Mouse (Mus musculus) CD4-positive naive resting alpha-beta T cell, adult 76 days (primary cell): ENCODE data around the gene Plekhg4. TPM values are rescaled to one million over a fixed set of nuclear protein-coding genes. Genes with fewer than 3 reads are reported as not detected.

Experiments
- total RNA-seq: library from RNA; stranded (reverse); gene quantifications from one replicate; pipeline ENCODE4 v1.2.4, GENCODE M21; 2023

Gene Plekhg4
- total RNA-seq, result not detected

DNA sequence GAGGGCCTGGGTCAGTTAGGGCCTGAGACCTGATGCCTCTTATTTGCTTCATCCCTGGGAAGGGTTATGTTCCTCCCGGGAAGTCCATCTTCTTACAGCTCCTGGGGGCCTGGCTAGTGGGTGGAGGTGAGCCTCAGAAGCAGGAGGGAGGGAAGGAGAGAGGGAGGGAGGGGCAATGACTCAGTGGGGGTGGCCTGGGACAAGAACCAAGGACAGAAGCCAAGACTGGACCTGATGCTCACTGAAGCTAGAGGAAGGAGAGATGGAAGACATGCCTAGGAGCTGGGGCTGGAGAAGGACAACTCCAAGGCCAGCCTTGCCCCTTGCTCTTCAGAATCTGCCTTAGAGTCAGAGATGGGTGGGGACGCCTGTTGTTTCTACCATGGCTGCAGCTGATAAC, at the start of gene Plekhg4:
Gene Plekhg4, plus strand, starts transcription at position 243 of the 400 bp plus-strand sequence.

DNA sequence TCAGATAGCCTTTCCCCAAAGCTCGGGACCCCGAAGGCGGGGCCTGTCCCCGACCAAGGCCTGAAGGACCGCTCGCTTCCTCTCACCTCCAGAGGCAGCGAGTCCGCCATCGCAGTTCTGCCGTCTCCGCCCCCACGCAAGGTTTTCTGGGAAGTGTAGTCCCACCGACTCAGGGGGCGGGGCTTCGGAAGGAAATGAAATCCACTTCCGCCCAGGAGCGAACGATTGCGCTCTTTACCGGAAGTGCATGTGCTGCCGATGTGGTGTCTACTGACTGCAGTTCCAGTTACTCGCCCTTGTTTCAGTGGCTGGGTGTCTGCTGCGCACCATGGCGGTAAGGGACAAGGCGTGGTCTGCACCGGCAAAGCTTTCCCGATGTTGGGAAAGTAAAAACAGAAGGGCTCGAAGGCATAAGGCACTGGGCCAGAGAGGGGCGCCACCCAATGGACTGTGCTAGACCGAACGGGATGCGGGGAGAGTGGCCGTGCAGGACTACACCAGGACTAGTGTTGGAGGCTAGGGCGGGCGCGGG, 46.9 kb upstream of the Plekhg4 start, which contains the start of the genes Lrrc29 and Tmem208:
Gene Lrrc29, minus strand, starts transcription at position 138 of the 532 bp plus-strand sequence.
Gene Tmem208, plus strand, starts transcription at position 214 of the 532 bp plus-strand sequence.

DNA sequence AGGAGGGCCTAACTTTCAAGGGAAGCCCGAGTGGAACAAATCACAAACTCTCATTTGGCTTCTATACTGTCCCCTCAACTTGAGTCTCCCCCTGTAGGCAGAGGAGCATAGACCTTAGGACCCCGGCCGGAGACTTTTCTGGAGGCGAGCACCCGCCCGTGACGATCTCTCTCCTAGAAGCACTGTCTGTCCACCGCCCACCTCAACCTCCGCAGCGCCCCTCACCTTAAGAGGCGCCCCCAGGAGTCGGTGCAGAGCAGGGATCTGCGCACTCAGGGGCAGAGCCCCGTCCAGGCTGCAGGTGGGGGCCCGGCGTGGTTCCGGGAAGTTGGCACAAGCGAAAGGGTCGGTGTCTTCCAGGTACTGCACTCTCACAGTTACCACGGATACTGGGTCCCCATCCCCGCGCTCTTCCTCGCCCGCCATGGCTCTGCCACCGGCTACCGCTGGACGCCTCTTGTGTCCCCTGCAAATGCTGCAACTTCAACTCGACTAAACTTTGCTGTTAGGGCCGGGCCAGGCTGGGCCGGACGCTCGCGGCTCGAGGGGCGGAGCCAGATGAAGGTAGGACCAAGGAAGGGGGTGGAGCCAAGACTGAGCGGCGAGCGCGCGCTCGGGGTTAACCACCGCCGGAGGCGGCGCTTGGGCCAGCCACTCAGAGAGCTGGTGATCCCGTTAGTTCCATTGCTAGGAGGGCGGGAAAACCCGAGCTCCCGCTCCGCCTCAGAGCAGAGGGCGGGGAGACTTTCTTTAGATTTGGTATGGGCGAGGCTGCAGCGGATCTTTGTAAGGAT, 25.4 kb upstream of the Plekhg4 start, which contains the start of gene Fhod1:
Gene Fhod1, minus strand, starts transcription at position 526 of the 794 bp plus-strand sequence.

DNA sequence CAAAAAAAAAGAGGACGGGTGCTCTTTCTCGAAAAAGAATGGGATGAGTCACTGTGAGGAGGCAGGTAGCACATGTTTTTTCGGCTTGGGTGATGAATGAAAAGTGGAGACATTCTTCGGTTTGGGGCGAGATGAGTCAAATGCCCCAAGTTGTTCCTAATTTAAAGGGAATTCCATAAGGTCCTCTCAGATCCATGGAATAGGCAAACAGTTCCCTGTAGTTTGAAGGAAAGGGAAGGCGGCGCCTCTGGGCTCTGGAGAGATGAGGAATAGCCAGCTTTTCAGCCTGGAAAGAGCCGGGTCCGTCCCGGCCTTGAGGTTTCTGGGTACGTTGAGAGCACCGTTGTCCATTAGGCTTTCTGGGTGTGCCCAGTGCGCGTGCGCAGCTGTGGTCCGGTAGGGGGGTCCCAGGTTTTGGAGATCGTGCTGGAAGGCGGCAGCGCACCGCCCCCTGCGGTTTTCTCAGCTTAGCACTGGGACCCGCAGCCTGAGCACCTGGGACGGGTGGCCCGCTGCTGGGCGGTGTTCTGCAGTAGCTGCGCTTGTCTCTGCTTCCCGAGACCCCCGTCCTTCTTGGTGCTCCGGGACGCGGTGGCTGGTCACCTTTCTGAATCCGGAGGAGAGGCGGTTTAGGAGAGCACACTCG, 24.5 kb upstream of the Plekhg4 start, which contains the start of gene Slc9a5:
Gene Slc9a5, plus strand, starts transcription at position 394 of the 646 bp plus-strand sequence.

DNA sequence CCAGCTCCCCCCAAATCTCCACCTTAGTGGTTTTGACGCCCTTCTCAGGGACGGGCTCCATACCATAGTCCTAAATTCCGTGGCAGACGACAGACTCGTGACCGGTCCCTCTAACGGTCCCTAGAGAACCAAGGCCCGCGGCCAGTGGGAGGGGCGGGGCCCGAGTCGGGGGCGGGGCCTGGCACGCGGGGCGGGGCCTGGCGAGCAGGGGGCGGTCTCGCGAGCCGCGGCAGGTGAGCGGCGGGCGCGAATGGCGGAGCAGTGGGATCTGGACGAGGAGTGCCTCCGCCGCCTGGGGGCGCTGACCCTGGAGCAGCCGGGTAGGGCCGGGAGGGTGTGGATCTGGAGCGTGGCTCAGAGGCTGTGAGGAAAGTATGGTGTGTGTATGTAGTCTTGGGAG, 40.3 kb downstream of the Plekhg4 start, which contains the start of the genes Kctd19 and Lrrc36:
Gene Kctd19, minus strand, starts transcription at position 112 of the 400 bp plus-strand sequence.
Gene Lrrc36, plus strand, starts transcription at position 181 of the 400 bp plus-strand sequence.

Other genes with a start within 250 kb of the Plekhg4 start
- gene Ces4a, start 241.5 kb upstream of the Plekhg4 start, total RNA-seq, result not detected
- gene Cbfb, start 202.6 kb upstream of the Plekhg4 start, total RNA-seq, result 96.8 TPM
- gene D230025D16Rik, start 148.1 kb upstream of the Plekhg4 start, total RNA-seq, result 23.3 TPM
- gene B3gnt9, start 118.1 kb upstream of the Plekhg4 start, total RNA-seq, result 2.3 TPM
- 22.7 TPM for gene Tradd, start 108.7 kb upstream of the Plekhg4 start, total RNA-seq
- gene Fbxl8, start 108.6 kb upstream of the Plekhg4 start, total RNA-seq, result 10.0 TPM
- gene Hsf4, start 103.5 kb upstream of the Plekhg4 start, total RNA-seq, result 0.94 TPM
- gene Nol3, start 97.1 kb upstream of the Plekhg4 start, total RNA-seq, result not detected
- 5.0 TPM for gene 4931428F04Rik, start 83.4 kb upstream of the Plekhg4 start, total RNA-seq
- gene Exoc3l, start 77.2 kb upstream of the Plekhg4 start, total RNA-seq, result 0.67 TPM
- 90.3 TPM for gene E2f4, start 75.6 kb upstream of the Plekhg4 start, total RNA-seq
- gene Elmo3, start 67.7 kb upstream of the Plekhg4 start, total RNA-seq, result 4.6 TPM
- 5.3 TPM for gene Lrrc29, start 47.0 kb upstream of the Plekhg4 start, total RNA-seq
- gene Tmem208, start 46.9 kb upstream of the Plekhg4 start, total RNA-seq, result 25.6 TPM
- 17.7 TPM for gene Fhod1, start 25.3 kb upstream of the Plekhg4 start, total RNA-seq
- 0.82 TPM for gene Slc9a5, start 24.4 kb upstream of the Plekhg4 start, total RNA-seq
- gene Kctd19, start 40.2 kb downstream of the Plekhg4 start, total RNA-seq, result not detected
- not detected for gene Lrrc36, start 40.3 kb downstream of the Plekhg4 start, total RNA-seq
- gene Tppp3, start 98.3 kb downstream of the Plekhg4 start, total RNA-seq, result 0.82 TPM
- gene Zdhhc1, start 123.6 kb downstream of the Plekhg4 start, total RNA-seq, result 4.3 TPM
- gene Hsd11b2, start 145.5 kb downstream of the Plekhg4 start, total RNA-seq, result not detected
- gene Atp6v0d1, start 192.8 kb downstream of the Plekhg4 start, total RNA-seq, result 82.3 TPM
- 19.3 TPM for gene Ripor1, start 232.0 kb downstream of the Plekhg4 start, total RNA-seq